Mouse (Mus musculus) bone marrow macrophage, adult 2 months (primary cell): Measurements from ENCODE around the gene Fbxl5. TPM values are rescaled to one million over a fixed set of nuclear protein-coding genes. Genes with fewer than 3 reads are reported as not detected.

Experiments used
- H3K27ac ChIP-seq: 2 replicates; pipeline ENCODE4 v1.5.1; 2012; ENCODE audit warnings: low read depth, low read length; ENCODE audit not compliant: insufficient read depth
- H3K4me1 ChIP-seq: 2 replicates; pipeline ENCODE4 v1.6.1; 2012; ENCODE audit warnings: low read length; ENCODE audit not compliant: control insufficient read depth, insufficient read depth
- H3K4me3 ChIP-seq: 2 replicates; pipeline ENCODE4 v1.5.1; 2012; ENCODE audit warnings: mild to moderate bottlenecking, low read length, moderate library complexity; ENCODE audit not compliant: insufficient read depth
- CTCF ChIP-seq: IDR thresholded peaks from 2 replicates; pipeline ENCODE4 v1.5.1; 2012; ENCODE audit warnings: low read depth, mild to moderate bottlenecking, low read length, moderate library complexity
- POLR2A ChIP-seq: IDR thresholded peaks from 2 replicates; pipeline ENCODE4 v1.6.1; 2012; ENCODE audit warnings: mild to moderate bottlenecking, low read depth, low read length, borderline replicate concordance
- polyA plus RNA-seq: library from polyadenylated mRNA; stranded (reverse); fragments of >200 nt; gene quantifications from 2 replicates; pipeline ENCODE4 v1.2.4, GENCODE M21; 2012; ENCODE audit not compliant: missing spikeins, insufficient read depth, insufficient read length

The Fbxl5 gene
- polyA plus RNA-seq, 1 experiment = 47.2 TPM

- no peak overlapping the region for H3K4me3 ChIP-seq
- peak overlapping the region; percentile 89 for H3K27ac ChIP-seq
- no peak for TF ChIP-seq CTCF
- no peak for TF ChIP-seq POLR2A
- H3K4me1 ChIP-seq = peaks cover 14% of the 10 kb centered on the region
Observed at GRCm38 (mm10) chr5:43770618-43771354, 50.7 kb downstream of the Fbxl5 start.

GRCm38 (mm10) chr5:43749092-43749491, 72.3 kb downstream of the Fbxl5 start:
- TF ChIP-seq POLR2A = no peak
- TF ChIP-seq CTCF = no peak
- Histone ChIP-seq H3K27ac (no peak overlapping the region), H3K4me3 (no peak overlapping the region), H3K4me1 (peaks cover under 1% of the 10 kb centered on the region; the same call in 1 of the 2 replicates)

DNA sequence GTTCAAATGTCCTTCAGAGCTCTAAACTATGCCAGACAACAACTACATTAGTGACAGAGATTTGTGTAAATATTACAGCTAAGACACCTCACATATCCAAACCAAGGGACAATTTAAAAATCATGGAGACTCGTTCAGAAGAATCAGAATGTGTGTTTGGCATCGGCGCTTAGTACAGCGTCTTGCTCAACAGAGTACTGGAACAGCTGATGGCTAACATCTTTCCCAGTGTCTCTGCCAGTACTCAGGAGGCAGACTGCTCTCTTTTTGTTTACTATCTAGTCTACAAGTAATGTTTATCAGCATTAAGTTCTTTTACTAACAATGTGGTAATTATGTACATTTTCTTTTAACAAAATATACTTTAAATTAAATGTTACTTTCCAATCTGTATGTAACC, 73.4 kb downstream of the Fbxl5 start:
- no peak overlapping the region for H3K4me3 ChIP-seq
- TF ChIP-seq CTCF (no peak), POLR2A (no peak)
- H3K4me1 ChIP-seq = peaks cover 2% of the 10 kb centered on the region; the same call in 1 of the 2 replicates
- H3K27ac ChIP-seq = no peak overlapping the region

DNA sequence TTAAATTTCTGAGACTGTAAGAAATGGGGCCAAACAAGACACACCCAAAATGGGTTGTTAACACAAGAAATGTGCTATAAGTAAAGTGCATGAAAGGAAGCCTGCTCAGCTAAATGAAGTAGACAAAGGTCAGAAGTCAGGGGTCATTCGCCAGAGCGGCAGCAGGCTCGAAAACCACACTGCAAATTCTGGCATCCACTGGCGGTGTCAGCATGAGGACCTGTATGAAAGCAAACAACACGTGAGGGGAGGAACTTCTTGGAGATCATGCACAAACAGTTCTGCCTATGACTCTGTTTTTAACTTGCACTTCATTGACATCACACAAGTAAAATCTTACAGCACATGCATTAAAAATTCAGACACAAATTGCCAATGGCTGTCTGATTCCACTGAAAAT, 76.3 kb downstream of the Fbxl5 start:
- Histone ChIP-seq H3K4me1 (peaks cover 2% of the 10 kb centered on the region; the same call in 1 of the 2 replicates), H3K4me3 (no peak overlapping the region), H3K27ac (no peak overlapping the region)
- TF ChIP-seq POLR2A (no peak), CTCF (no peak)

- H3K27ac ChIP-seq = no peak overlapping the region
- H3K4me1 ChIP-seq = peaks cover 2% of the 10 kb centered on the region; the same call in 1 of the 2 replicates
- no peak for TF ChIP-seq POLR2A
- TF ChIP-seq CTCF = no peak
- no peak overlapping the region for H3K4me3 ChIP-seq
Observed at GRCm38 (mm10) chr5:43744187-43744586, 77.3 kb downstream of the Fbxl5 start.

GRCm38 (mm10) chr5:43732381-43732780, 89.1 kb downstream of the Fbxl5 start:
- TF ChIP-seq POLR2A (no peak), CTCF (no peak)
- H3K4me1 ChIP-seq = no peaks in the 10 kb centered on the region
- H3K4me3 ChIP-seq = no peak overlapping the region
- no peak overlapping the region for H3K27ac ChIP-seq

- Histone ChIP-seq H3K4me3 (no peak overlapping the region), H3K27ac (no peak overlapping the region), H3K4me1 (no peaks in the 10 kb centered on the region)
- TF ChIP-seq CTCF (no peak), POLR2A (no peak)
Observed at GRCm38 (mm10) chr5:43728375-43729165, 92.9 kb downstream of the Fbxl5 start.

DNA sequence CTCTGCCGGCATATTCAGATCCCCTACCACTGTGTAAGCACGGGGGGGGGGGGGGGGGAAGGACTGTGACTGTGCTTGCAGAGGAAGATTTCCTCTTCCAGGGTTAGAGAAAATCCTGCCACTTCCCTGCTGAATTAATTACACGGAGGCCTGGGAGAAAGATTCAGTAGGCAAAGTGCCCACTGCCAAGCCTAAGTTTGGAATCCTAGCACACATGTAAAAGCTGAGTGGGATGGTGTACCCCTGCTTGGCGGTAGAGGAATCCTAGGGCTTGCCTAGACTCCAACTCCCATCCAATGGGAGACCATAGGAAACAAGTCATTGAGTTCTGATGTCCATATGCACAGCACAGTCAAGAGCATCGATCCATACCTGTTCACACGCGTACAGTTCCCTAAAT, 97.6 kb downstream of the Fbxl5 start:
- Histone ChIP-seq H3K4me3 (no peak overlapping the region), H3K4me1 (no peaks in the 10 kb centered on the region), H3K27ac (no peak overlapping the region)
- TF ChIP-seq CTCF = no peak
- TF ChIP-seq POLR2A = no peak

DNA sequence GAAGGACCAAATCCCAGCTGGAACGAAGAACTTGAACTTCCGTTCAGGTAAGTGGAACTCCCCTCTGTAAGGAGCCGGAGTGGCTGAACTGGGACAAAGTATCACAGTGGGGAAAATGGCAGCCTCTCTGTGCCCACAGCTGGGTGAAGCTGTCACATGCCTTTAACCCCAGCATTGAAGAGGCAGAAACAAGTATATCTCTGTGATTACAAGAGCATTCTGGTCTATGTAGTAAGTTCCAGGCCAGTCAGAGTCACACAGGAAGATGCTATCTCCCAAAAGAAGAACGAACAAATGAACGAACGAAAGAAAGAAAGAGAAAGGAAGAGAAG, 99.0 kb downstream of the Fbxl5 start:
- Histone ChIP-seq H3K27ac (no peak overlapping the region), H3K4me3 (no peak overlapping the region), H3K4me1 (no peaks in the 10 kb centered on the region)
- no peak for TF ChIP-seq POLR2A
- no peak for TF ChIP-seq CTCF

- no peak overlapping the region for H3K4me3 ChIP-seq
- H3K4me1 ChIP-seq = no peaks in the 10 kb centered on the region
- H3K27ac ChIP-seq = no peak overlapping the region
- TF ChIP-seq CTCF (no peak), POLR2A (no peak)
Observed at GRCm38 (mm10) chr5:43721538-43722451, 99.6 kb downstream of the Fbxl5 start.
